Mouse (Mus musculus) megakaryocyte, embryonic 14.5 days (primary cell): ENCODE results near the gene Sarm1.

Experiments used
- FLI1 ChIP-seq: IDR thresholded peaks from 2 replicates; pipeline ENCODE4 v1.6.1; 2012; ENCODE audit warnings: low read length, inconsistent platforms, mixed read lengths
- GATA1 ChIP-seq: IDR thresholded peaks from 3 replicates; pipeline ENCODE4 v1.6.1; 2012; ENCODE audit warnings: mixed read lengths, low read length, inconsistent platforms, borderline replicate concordance

DNA sequence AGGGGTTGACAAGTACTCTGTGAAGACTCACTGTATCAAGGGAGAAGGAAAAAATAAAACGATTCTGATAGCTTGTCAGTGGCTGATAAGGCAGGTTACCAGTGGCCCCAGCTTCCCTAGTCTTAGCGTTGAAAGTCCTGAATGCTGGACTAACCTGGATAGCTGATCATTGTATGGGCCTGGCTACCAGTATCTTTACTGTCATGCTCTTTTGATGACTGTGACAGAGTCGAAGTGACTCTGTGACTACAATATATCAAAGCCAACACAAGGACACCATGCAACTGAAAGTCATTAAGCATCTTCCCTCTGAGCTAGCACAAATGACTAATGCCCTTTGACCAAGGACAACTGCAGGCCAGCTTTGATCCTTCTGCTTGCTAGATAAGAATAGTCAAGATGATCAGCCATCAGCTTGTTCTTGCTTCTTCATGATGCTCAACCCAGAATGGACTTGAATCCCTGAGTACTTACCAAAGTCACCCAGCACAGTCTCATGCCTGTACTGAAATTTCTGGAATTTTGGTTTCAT is 59.1 kb downstream of the Sarm1 start:
- TF ChIP-seq GATA1: no peak
- TF ChIP-seq FLI1: no peak
